Mouse (Mus musculus): ENCODE results near the gene Tmem33.

- TF ChIP-seq ZNF384 (IDR thresholded peaks at IDR 0.05; ENCODE audit: low read depth, low read length) (no peak), ZC3H11A (IDR thresholded peaks at IDR 0.05; ENCODE audit: borderline replicate concordance, low read depth, low read length) (no peak), CHD2 (IDR thresholded peaks at IDR 0.05; ENCODE audit: low read depth, low read length) (no peak), HCFC1 (IDR thresholded peaks at IDR 0.05; ENCODE audit: borderline replicate concordance, insufficient read depth, low read length) (no peak), MAFK (IDR thresholded peaks at IDR 0.05; ENCODE audit: insufficient read depth, low read depth, low read length) (no peak)
Observed at GRCm38 (mm10) chr5:67295029-67295428, 34.7 kb downstream of the Tmem33 start.
